Mouse (Mus musculus): ENCODE measurements around the gene Borcs8. TPM values are rescaled to one million over a fixed set of nuclear protein-coding genes. Genes with fewer than 3 reads are reported as not detected.

Borcs8 gene
- polyA plus RNA-seq, 1 experiment from 2014 or later, result 23.4 TPM

- ATAC-seq (ENCODE audit: low read depth), result no peak
- Histone ChIP-seq H3K27ac (ENCODE audit: low read length) (no peak overlapping the region), H3K4me2 (ENCODE audit: low read depth, low read length) (no peak overlapping the region), H3K9ac (ENCODE audit: low read depth, low read length) (no peak overlapping the region), H3K4me1 (ENCODE audit: control insufficient read depth, low read depth, low read length) (peaks cover 9% of the 10 kb centered on the region), H3K9me3 (replicated peaks; ENCODE audit: control insufficient read depth, low read length) (no peaks in the 10 kb centered on the region), H3K4me3 (ENCODE audit: low read depth, low read length) (no peak overlapping the region), H3K36me3 (ENCODE audit: control insufficient read depth, insufficient read depth) (peaks cover 7% of the 10 kb centered on the region), H3K27me3 (ENCODE audit: control insufficient read depth, insufficient read depth, low read depth, low read length) (no peaks in the 10 kb centered on the region)
- 60% methylated on average over 7 of the region's 7 CpGs for WGBS (ENCODE audit: insufficient replicate concordance)
Measured at GRCm38 (mm10) chr8:70147678-70148607, 8.6 kb downstream of the Borcs8 start.

- Histone ChIP-seq H3K36me3 (ENCODE audit: control insufficient read depth, insufficient read depth) (peaks cover under 1% of the 10 kb centered on the region; the same call in 1 of the 2 replicates), H3K4me3 (ENCODE audit: low read depth, low read length) (no peak overlapping the region), H3K27me3 (ENCODE audit: control insufficient read depth, insufficient read depth, low read depth, low read length) (no peaks in the 10 kb centered on the region), H3K9me3 (replicated peaks; ENCODE audit: control insufficient read depth, low read length) (no peaks in the 10 kb centered on the region), H3K4me1 (ENCODE audit: control insufficient read depth, low read depth, low read length) (peaks cover 9% of the 10 kb centered on the region), H3K27ac (ENCODE audit: low read length) (no peak overlapping the region), H3K9ac (ENCODE audit: low read depth, low read length) (no peak overlapping the region), H3K4me2 (ENCODE audit: low read depth, low read length) (peak overlapping the region; percentile 19; the same call in 1 of the 2 replicates)
- ATAC-seq (ENCODE audit: low read depth), result peak; percentile 49; the same call in 1 of the 2 replicates
- WGBS (ENCODE audit: insufficient replicate concordance), result 29% methylated on average over 13 of the region's 13 CpGs
Measured at GRCm38 (mm10) chr8:70150158-70150557, 10.9 kb downstream of the Borcs8 start.

- Histone ChIP-seq H3K4me1 (ENCODE audit: control insufficient read depth, low read depth, low read length) (peaks cover 11% of the 10 kb centered on the region), H3K27me3 (ENCODE audit: control insufficient read depth, insufficient read depth, low read depth, low read length) (no peaks in the 10 kb centered on the region), H3K36me3 (ENCODE audit: control insufficient read depth, insufficient read depth) (no peaks in the 10 kb centered on the region), H3K9me3 (replicated peaks; ENCODE audit: control insufficient read depth, low read length) (no peaks in the 10 kb centered on the region), H3K4me3 (ENCODE audit: low read depth, low read length) (no peak overlapping the region), H3K9ac (ENCODE audit: low read depth, low read length) (no peak overlapping the region), H3K4me2 (ENCODE audit: low read depth, low read length) (peak overlapping the region; percentile 39), H3K27ac (ENCODE audit: low read length) (no peak overlapping the region)
- WGBS (ENCODE audit: insufficient replicate concordance), result 17% methylated on average over 22 of the region's 22 CpGs
- peak; percentile 96 for ATAC-seq (ENCODE audit: low read depth)
Measured at GRCm38 (mm10) chr8:70152537-70153257, 13.4 kb downstream of the Borcs8 start.

GRCm38 (mm10) chr8:70157240-70157800 lies 18.0 kb downstream of the Borcs8 start:
- Histone ChIP-seq H3K36me3 (ENCODE audit: control insufficient read depth, insufficient read depth) (no peaks in the 10 kb centered on the region), H3K4me1 (ENCODE audit: control insufficient read depth, low read depth, low read length) (peaks cover 15% of the 10 kb centered on the region), H3K27ac (ENCODE audit: low read length) (no peak overlapping the region), H3K4me2 (ENCODE audit: low read depth, low read length) (no peak overlapping the region), H3K9ac (ENCODE audit: low read depth, low read length) (no peak overlapping the region), H3K27me3 (ENCODE audit: control insufficient read depth, insufficient read depth, low read depth, low read length) (peaks cover 8% of the 10 kb centered on the region), H3K9me3 (replicated peaks; ENCODE audit: control insufficient read depth, low read length) (no peaks in the 10 kb centered on the region), H3K4me3 (ENCODE audit: low read depth, low read length) (no peak overlapping the region)
- no peak for ATAC-seq (ENCODE audit: low read depth)
- 72% methylated on average over 1 of the region's 1 CpGs for WGBS (ENCODE audit: insufficient replicate concordance)

GRCm38 (mm10) chr8:70158069-70158853 lies 19.0 kb downstream of the Borcs8 start:
- WGBS (ENCODE audit: insufficient replicate concordance), result 8% methylated on average over 34 of the region's 40 CpGs
- ATAC-seq (ENCODE audit: low read depth), result peak; percentile 82
- H3K4me2 ChIP-seq (ENCODE audit: low read depth, low read length), result peak overlapping the region; percentile 72
- H3K9me3 ChIP-seq (replicated peaks; ENCODE audit: control insufficient read depth, low read length), result no peaks in the 10 kb centered on the region
- H3K9ac ChIP-seq (ENCODE audit: low read depth, low read length), result peak overlapping the region; percentile 49
- no peak overlapping the region for H3K27ac ChIP-seq (ENCODE audit: low read length)
- H3K27me3 ChIP-seq (ENCODE audit: control insufficient read depth, insufficient read depth, low read depth, low read length), result peaks cover 8% of the 10 kb centered on the region
- no peaks in the 10 kb centered on the region for H3K36me3 ChIP-seq (ENCODE audit: control insufficient read depth, insufficient read depth)
- H3K4me1 ChIP-seq (ENCODE audit: control insufficient read depth, low read depth, low read length), result peaks cover 12% of the 10 kb centered on the region
- peak overlapping the region; percentile 66 for H3K4me3 ChIP-seq (ENCODE audit: low read depth, low read length)

- Histone ChIP-seq H3K4me3 (ENCODE audit: low read depth, low read length) (no peak overlapping the region), H3K27me3 (ENCODE audit: control insufficient read depth, insufficient read depth, low read depth, low read length) (peaks cover 8% of the 10 kb centered on the region), H3K4me2 (ENCODE audit: low read depth, low read length) (no peak overlapping the region), H3K4me1 (ENCODE audit: control insufficient read depth, low read depth, low read length) (peaks cover 12% of the 10 kb centered on the region), H3K9me3 (replicated peaks; ENCODE audit: control insufficient read depth, low read length) (no peaks in the 10 kb centered on the region), H3K36me3 (ENCODE audit: control insufficient read depth, insufficient read depth) (no peaks in the 10 kb centered on the region), H3K9ac (ENCODE audit: low read depth, low read length) (no peak overlapping the region), H3K27ac (ENCODE audit: low read length) (no peak overlapping the region)
- ATAC-seq (ENCODE audit: low read depth), result no peak
- WGBS (ENCODE audit: insufficient replicate concordance), result 68% methylated on average over 4 of the region's 4 CpGs
Measured at GRCm38 (mm10) chr8:70159211-70159610, 19.9 kb downstream of the Borcs8 start.

GRCm38 (mm10) chr8:70160015-70160414 lies 20.7 kb downstream of the Borcs8 start:
- no peak overlapping the region for H3K27ac ChIP-seq (ENCODE audit: low read length)
- peaks cover 12% of the 10 kb centered on the region for H3K4me1 ChIP-seq (ENCODE audit: control insufficient read depth, low read depth, low read length)
- no peak overlapping the region for H3K9ac ChIP-seq (ENCODE audit: low read depth, low read length)
- WGBS (ENCODE audit: insufficient replicate concordance), result 28% methylated on average over 13 of the region's 13 CpGs
- no peaks in the 10 kb centered on the region for H3K9me3 ChIP-seq (replicated peaks; ENCODE audit: control insufficient read depth, low read length)
- H3K4me2 ChIP-seq (ENCODE audit: low read depth, low read length), result no peak overlapping the region
- no peak for ATAC-seq (ENCODE audit: low read depth)
- H3K36me3 ChIP-seq (ENCODE audit: control insufficient read depth, insufficient read depth), result no peaks in the 10 kb centered on the region
- H3K27me3 ChIP-seq (ENCODE audit: control insufficient read depth, insufficient read depth, low read depth, low read length), result peaks cover 10% of the 10 kb centered on the region
- H3K4me3 ChIP-seq (ENCODE audit: low read depth, low read length), result no peak overlapping the region

- peaks cover 8% of the 10 kb centered on the region for H3K4me1 ChIP-seq (ENCODE audit: control insufficient read depth, low read depth, low read length)
- H3K36me3 ChIP-seq (ENCODE audit: control insufficient read depth, insufficient read depth), result no peaks in the 10 kb centered on the region
- peaks cover 20% of the 10 kb centered on the region for H3K27me3 ChIP-seq (ENCODE audit: control insufficient read depth, insufficient read depth, low read depth, low read length)
- H3K9ac ChIP-seq (ENCODE audit: low read depth, low read length), result no peak overlapping the region
- WGBS (ENCODE audit: insufficient replicate concordance), result 67% methylated on average over 3 of the region's 3 CpGs
- no peak overlapping the region for H3K4me2 ChIP-seq (ENCODE audit: low read depth, low read length)
- no peaks in the 10 kb centered on the region for H3K9me3 ChIP-seq (replicated peaks; ENCODE audit: control insufficient read depth, low read length)
- no peak overlapping the region for H3K4me3 ChIP-seq (ENCODE audit: low read depth, low read length)
- ATAC-seq (ENCODE audit: low read depth), result no peak
- H3K27ac ChIP-seq (ENCODE audit: low read length), result no peak overlapping the region
Measured at GRCm38 (mm10) chr8:70163316-70163715, 24.0 kb downstream of the Borcs8 start.

Measured in liver, embryonic 16.5 days (tissue).